Mouse (Mus musculus) heart, adult 2 months (tissue): Measurements from ENCODE around the gene Igf2bp2.

Experiments used
- CTCF ChIP-seq: fragments of 200-600 bp; IDR thresholded peaks from 2 replicates; pipeline ENCODE4 v1.8.1; 2022; ENCODE audit warnings: antibody characterized with exemption, mild to moderate bottlenecking, moderate library complexity
- EP300 ChIP-seq: fragments of 200-500 bp; IDR thresholded peaks from 2 replicates; pipeline ENCODE4 v1.6.1; 2011; ENCODE audit warnings: low read depth, low read length, control low read depth; ENCODE audit not compliant: insufficient read depth
- POLR2A ChIP-seq: fragments of 200-500 bp; IDR thresholded peaks from 2 replicates; pipeline ENCODE4 v1.6.1; 2011; ENCODE audit warnings: mild to moderate bottlenecking, low read depth, low read length, control low read depth; ENCODE audit not compliant: insufficient read depth

DNA sequence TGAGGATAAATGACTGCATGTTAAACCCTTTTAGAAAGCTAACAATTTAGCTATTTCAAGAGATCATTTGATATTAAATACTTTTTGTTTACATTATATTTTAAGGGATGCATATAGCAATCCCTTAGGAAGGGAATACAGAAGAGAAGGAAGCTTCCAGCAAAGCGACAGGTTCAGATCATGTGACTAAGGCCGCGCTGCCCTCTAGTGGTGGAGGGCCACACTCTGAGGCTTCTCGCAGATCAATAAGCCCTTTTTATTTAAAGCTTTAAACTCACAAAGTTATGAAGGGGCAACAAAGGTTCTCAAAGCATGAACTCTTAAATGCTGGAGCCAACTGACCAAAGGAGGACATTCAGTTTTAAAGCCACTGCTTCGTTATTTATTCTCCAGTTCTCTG is 39.4 kb downstream of the Igf2bp2 start:
- TF ChIP-seq EP300 (no peak), CTCF (peak; percentile 92), POLR2A (no peak)
